8 mouse cellular contexts compared by ENCODE assay signal in the genomic region with DNA sequence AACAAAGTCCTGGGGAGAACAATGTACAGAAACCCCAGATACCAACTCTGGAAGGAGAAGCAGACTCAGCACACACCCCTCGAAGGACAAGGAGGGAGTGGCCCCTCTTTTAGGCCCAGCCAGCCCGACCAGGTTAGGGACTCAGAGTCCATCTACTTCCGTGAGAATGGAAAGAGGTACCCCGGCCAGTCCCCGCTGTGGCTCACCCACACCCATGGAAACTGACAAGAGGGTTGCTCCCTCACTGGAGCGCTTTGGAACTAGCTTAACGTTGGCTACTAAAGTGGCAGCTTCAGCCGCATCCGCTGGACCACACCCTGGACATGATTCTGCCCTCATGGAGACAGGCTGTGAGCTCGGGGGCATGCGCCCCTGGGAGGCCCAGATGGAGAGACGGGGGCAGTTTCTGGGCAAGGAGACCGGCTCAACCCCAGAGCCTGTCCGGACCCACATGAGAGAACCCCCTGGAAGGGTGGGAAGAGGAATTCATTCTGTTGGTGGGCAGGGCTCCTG. TPM values are rescaled to one million over a fixed set of nuclear protein-coding genes. Genes with fewer than 3 reads are reported as not detected.
DNase-seq lines count a peak whose midpoint lies in the region; ATAC-seq and TF ChIP-seq lines count a peak whose summit lies in the region.

No protein-coding gene starts in this region.

- no peak for TF ChIP-seq POLR2A in cerebellum, adult 2 months (IDR thresholded peaks at IDR 0.05; ENCODE audit: borderline replicate concordance, insufficient read depth, low read length)
- TF ChIP-seq POLR2A in olfactory bulb, adult 2 months (IDR thresholded peaks at IDR 0.05; ENCODE audit: insufficient read depth, low read depth, low read length): no peak

- no peak overlapping the region for H3K27ac ChIP-seq in cerebellum, adult 2 months (ENCODE audit: insufficient read depth, low read length)
- H3K27ac ChIP-seq in lung, postnatal 0 days (ENCODE audit: low read length): no peak overlapping the region
- peak overlapping the region; percentile 94; the same call in 1 of the 2 replicates for H3K27ac ChIP-seq in limb, embryonic 10.5 days
- no peak overlapping the region for H3K27ac ChIP-seq in olfactory bulb, adult 2 months (ENCODE audit: insufficient read depth, low read depth, low read length)

- no peaks in the 10 kb centered on the region for H3K36me3 ChIP-seq in lung, postnatal 0 days (ENCODE audit: insufficient read depth, low read length)
- peaks cover 42% of the 10 kb centered on the region for H3K36me3 ChIP-seq in limb, embryonic 10.5 days

- TF ChIP-seq CTCF in cerebellum, adult 2 months (IDR thresholded peaks at IDR 0.05; ENCODE audit: borderline replicate concordance, insufficient read depth, low read depth, low read length): no peak
- TF ChIP-seq CTCF in lung, postnatal 0 days (IDR thresholded peaks at IDR 0.05): no peak
- no peak for TF ChIP-seq CTCF in olfactory bulb, adult 2 months (IDR thresholded peaks at IDR 0.05; ENCODE audit: insufficient read depth, low read depth, low read length)

- ATAC-seq in lung, postnatal 0 days: no peak

- WGBS in cerebellum, adult 2 months: 74% methylated on average over 14 of the region's 14 CpGs
- 52% methylated on average over 14 of the region's 14 CpGs for WGBS in lung, postnatal 0 days
- 17% methylated on average over 14 of the region's 14 CpGs for WGBS in limb, embryonic 10.5 days
- whole genome bisulfite sequencing in olfactory bulb, adult 2 months: 64% methylated on average over 14 of the region's 14 CpGs

- TF ChIP-seq EP300 in lung, postnatal 0 days (IDR thresholded peaks at IDR 0.05): no peak

- DNase-seq in cerebellum, adult 2 months: peak in 1 of 2 experiments; percentile 38
- DNase-seq in cerebellum, postnatal 36 days: no peak
- DNase-seq in lung, postnatal 0 days (ENCODE audit: low spot score): no peak
- DNase-seq in lung, postnatal 14 days: no peak
- DNase-seq in limb, embryonic 10.5 days (ENCODE audit: low spot score): no peak
- DNase-seq in frontal cortex, adult 2 months (ENCODE audit: extremely low spot score in 1 of 2, low spot score in 1 of 2): no peak
- DNase-seq in cerebellum, postnatal 14 days: no peak

- H3K4me1 ChIP-seq in cerebellum, adult 2 months (ENCODE audit: control insufficient read depth, insufficient read depth, low read length): peaks cover 15% of the 10 kb centered on the region
- H3K4me1 ChIP-seq in lung, postnatal 0 days (ENCODE audit: insufficient read depth, low read depth, low read length): peaks cover 26% of the 10 kb centered on the region
- peaks cover 67% of the 10 kb centered on the region for H3K4me1 ChIP-seq in limb, embryonic 10.5 days
- peaks cover 39% of the 10 kb centered on the region for H3K4me1 ChIP-seq in olfactory bulb, adult 2 months (ENCODE audit: control insufficient read depth, insufficient read depth, low read length)

- peak overlapping the region; percentile 85 for H3K4me3 ChIP-seq in cerebellum, adult 2 months (replicated peaks; ENCODE audit: insufficient read depth, low read depth, low read length)
- H3K4me3 ChIP-seq in lung, postnatal 0 days (ENCODE audit: low read depth, low read length): peak overlapping the region; percentile 76
- peak overlapping the region; percentile 79 for H3K4me3 ChIP-seq in limb, embryonic 10.5 days
- peak overlapping the region; percentile 53 for H3K4me3 ChIP-seq in olfactory bulb, adult 2 months (ENCODE audit: insufficient read depth, low read depth, low read length)

- peak overlapping the region; percentile 81; the same call in 1 of the 2 replicates for H3K9ac ChIP-seq in lung, postnatal 0 days (replicated peaks; ENCODE audit: low read depth)

- peak overlapping the region; percentile 96 for H3K4me2 ChIP-seq in lung, postnatal 0 days (replicated peaks; ENCODE audit: low read depth, low read length)

- no peaks in the 10 kb centered on the region for H3K27me3 ChIP-seq in cerebellum, adult 2 months (ENCODE audit: control insufficient read depth, insufficient read depth, low read length)
- H3K27me3 ChIP-seq in lung, postnatal 0 days (replicated peaks; ENCODE audit: insufficient read depth, low read length): no peaks in the 10 kb centered on the region
- peaks cover 37% of the 10 kb centered on the region for H3K27me3 ChIP-seq in limb, embryonic 10.5 days (ENCODE audit: low read depth, poor library complexity, severe bottlenecking)

- no peaks in the 10 kb centered on the region for H3K9me3 ChIP-seq in lung, postnatal 0 days (ENCODE audit: low read length)
- H3K9me3 ChIP-seq in limb, embryonic 10.5 days (replicated peaks): no peaks in the 10 kb centered on the region

RNA-seq across cellular contexts. Expression of gene Itpkb, which starts 2.7 kb away (rescaled TPM):
- 31.8 and 34.1 TPM in 2 replicates for polyA plus RNA-seq in cerebellum, adult 2 months (2012; rRNA removed)
- 8.4 and 11.9 TPM in 2 replicates for polyA plus RNA-seq in lung, postnatal 0 days (2015; fragmentation: Nextera tagmentation; extraction: Ambion mirVana)
- 6.2 and 10.1 TPM in 2 replicates for polyA plus RNA-seq in limb, embryonic 10.5 days (2016; fragmentation: Nextera tagmentation; extraction: Ambion mirVana)
- 73.3 and 86.9 TPM in 2 replicates for polyA plus RNA-seq in olfactory bulb, adult 2 months (2012; ENCODE audit: insufficient read depth, insufficient read length, low replicate concordance, missing spikeins)
- polyA plus RNA-seq in frontal cortex, adult 2 months (2012; rRNA removed): 8.9 and 9.2 TPM in 2 replicates
